Mouse (Mus musculus): ENCODE measurements around the gene Hspb6. TPM values are rescaled to one million over a fixed set of nuclear protein-coding genes. Genes with fewer than 3 reads are reported as not detected.
A peak's percentile ranks its signal among the peaks of the same experiment; 100 is the strongest.

Hspb6 gene
- polyA plus RNA-seq, 1 experiment from 2014 or later: 9.2 TPM

GRCm38 (mm10) chr7:30531291-30531815, 20.6 kb upstream of the Hspb6 start:
- no peak for ATAC-seq (ENCODE audit: insufficient number of reproducible peaks, insufficient read depth, low FRiP score, low TSS enrichment)
- Histone ChIP-seq H3K36me3 (peaks cover 63% of the 10 kb centered on the region), H3K27ac (no peak overlapping the region), H3K9me3 (no peaks in the 10 kb centered on the region), H3K9ac (peak overlapping the region; percentile 27), H3K4me1 (peaks cover 41% of the 10 kb centered on the region), H3K4me2 (replicated peaks) (no peak overlapping the region), H3K27me3 (no peaks in the 10 kb centered on the region; the same call in 1 of the 2 replicates), H3K4me3 (no peak overlapping the region)
- 80% methylated on average over 9 of the region's 9 CpGs for WGBS

GRCm38 (mm10) chr7:30532931-30533330, 19.0 kb upstream of the Hspb6 start:
- peaks cover 48% of the 10 kb centered on the region for H3K36me3 ChIP-seq
- 17% methylated on average over 8 of the region's 8 CpGs for WGBS
- H3K9me3 ChIP-seq: no peaks in the 10 kb centered on the region
- no peaks in the 10 kb centered on the region; the same call in 1 of the 2 replicates for H3K27me3 ChIP-seq
- no peak overlapping the region for H3K27ac ChIP-seq
- H3K4me3 ChIP-seq: no peak overlapping the region
- peaks cover 34% of the 10 kb centered on the region for H3K4me1 ChIP-seq
- H3K4me2 ChIP-seq (replicated peaks): peak overlapping the region; percentile 81
- no peak for ATAC-seq (ENCODE audit: insufficient number of reproducible peaks, insufficient read depth, low FRiP score, low TSS enrichment)
- peak overlapping the region; percentile 28 for H3K9ac ChIP-seq

- H3K27ac ChIP-seq: peak overlapping the region; percentile 80
- ATAC-seq (ENCODE audit: insufficient number of reproducible peaks, insufficient read depth, low FRiP score, low TSS enrichment): peak; percentile 24
These were observed 17.9 kb upstream of the Hspb6 start for GRCm38 (mm10) chr7:30533941-30534632.

GRCm38 (mm10) chr7:30534633-30535577, 17.1 kb upstream of the Hspb6 start, which contains the start of gene Arhgap33:
Gene Arhgap33, minus strand, starts transcription at chr7:30535060.
- Histone ChIP-seq H3K9ac (peak within 1 kb of the TSS; percentile 78), H3K27me3 (no peaks in the 10 kb centered on the region; the same call in 1 of the 2 replicates), H3K9me3 (no peaks in the 10 kb centered on the region), H3K4me1 (peaks cover 34% of the 10 kb centered on the region), H3K4me3 (peak within 1 kb of the TSS; percentile 70), H3K36me3 (peaks cover 43% of the 10 kb centered on the region), H3K27ac (peak within 1 kb of the TSS; percentile 80), H3K4me2 (replicated peaks) (peak within 1 kb of the TSS; percentile 81)
- peak; percentile 79 for ATAC-seq (ENCODE audit: insufficient number of reproducible peaks, insufficient read depth, low FRiP score, low TSS enrichment)
- under 1% methylated on average over 72 of the region's 84 CpGs for WGBS

More at GRCm38 (mm10) chr7:30533941-30534632, 17.9 kb upstream of the Hspb6 start:
- Histone ChIP-seq H3K9me3 (no peaks in the 10 kb centered on the region), H3K27me3 (no peaks in the 10 kb centered on the region; the same call in 1 of the 2 replicates), H3K36me3 (peaks cover 43% of the 10 kb centered on the region), H3K9ac (peak overlapping the region; percentile 78), H3K4me2 (replicated peaks) (peak overlapping the region; percentile 81), H3K4me3 (peak overlapping the region; percentile 70), H3K4me1 (peaks cover 34% of the 10 kb centered on the region)
- 7% methylated on average over 24 of the region's 26 CpGs for WGBS

GRCm38 (mm10) chr7:30540572-30540971, 11.4 kb upstream of the Hspb6 start:
- Histone ChIP-seq H3K9ac (no peak overlapping the region), H3K27ac (no peak overlapping the region), H3K9me3 (no peaks in the 10 kb centered on the region), H3K4me3 (no peak overlapping the region), H3K4me2 (replicated peaks) (no peak overlapping the region), H3K36me3 (peaks cover 45% of the 10 kb centered on the region), H3K4me1 (peaks cover under 1% of the 10 kb centered on the region; the same call in 1 of the 2 replicates), H3K27me3 (no peaks in the 10 kb centered on the region)
- ATAC-seq (ENCODE audit: insufficient number of reproducible peaks, insufficient read depth, low FRiP score, low TSS enrichment): peak; percentile 54; the same call in 1 of the 2 replicates
- 91% methylated on average over 7 of the region's 7 CpGs for WGBS

GRCm38 (mm10) chr7:30544327-30544726, 7.7 kb upstream of the Hspb6 start:
- H3K36me3 ChIP-seq: peaks cover 69% of the 10 kb centered on the region

GRCm38 (mm10) chr7:30549880-30550279, 2.1 kb upstream of the Hspb6 start:
- WGBS: 92% methylated on average over 2 of the region's 2 CpGs
- Histone ChIP-seq H3K9me3 (no peaks in the 10 kb centered on the region), H3K4me2 (replicated peaks) (no peak overlapping the region), H3K9ac (no peak overlapping the region), H3K36me3 (peaks cover 44% of the 10 kb centered on the region), H3K27me3 (no peaks in the 10 kb centered on the region), H3K4me3 (no peak overlapping the region), H3K4me1 (peaks cover 14% of the 10 kb centered on the region), H3K27ac (no peak overlapping the region)
- no peak for ATAC-seq (ENCODE audit: insufficient number of reproducible peaks, insufficient read depth, low FRiP score, low TSS enrichment)

More at GRCm38 (mm10) chr7:30544327-30544726, 7.7 kb upstream of the Hspb6 start:
- no peak overlapping the region for H3K4me3 ChIP-seq
- H3K4me2 ChIP-seq (replicated peaks): no peak overlapping the region
- H3K27me3 ChIP-seq: no peaks in the 10 kb centered on the region
- no peaks in the 10 kb centered on the region for H3K9me3 ChIP-seq
- no peak overlapping the region for H3K27ac ChIP-seq
- ATAC-seq (ENCODE audit: insufficient number of reproducible peaks, insufficient read depth, low FRiP score, low TSS enrichment): no peak
- 92% methylated on average over 2 of the region's 2 CpGs for WGBS
- no peak overlapping the region; the same call in 1 of the 2 replicates for H3K9ac ChIP-seq
- no peaks in the 10 kb centered on the region for H3K4me1 ChIP-seq

- Histone ChIP-seq H3K27me3 (no peaks in the 10 kb centered on the region), H3K4me1 (peaks cover 14% of the 10 kb centered on the region), H3K4me3 (no peak overlapping the region), H3K9ac (no peak overlapping the region), H3K27ac (no peak overlapping the region), H3K36me3 (peaks cover 51% of the 10 kb centered on the region), H3K9me3 (no peaks in the 10 kb centered on the region), H3K4me2 (replicated peaks) (no peak overlapping the region)
- WGBS: 100% methylated on average over 1 of the region's 1 CpGs
- ATAC-seq (ENCODE audit: insufficient number of reproducible peaks, insufficient read depth, low FRiP score, low TSS enrichment): no peak
These were observed 1.4 kb upstream of the Hspb6 start for GRCm38 (mm10) chr7:30550603-30551002.

- peaks cover 14% of the 10 kb centered on the region for H3K4me1 ChIP-seq
- peak overlapping the region; percentile 88 for H3K4me2 ChIP-seq (replicated peaks)
- H3K9me3 ChIP-seq: no peaks in the 10 kb centered on the region
- WGBS: 3% methylated on average over 10 of the region's 10 CpGs
- H3K9ac ChIP-seq: peak overlapping the region; percentile 65
- H3K27ac ChIP-seq: peak overlapping the region; percentile 97
- H3K4me3 ChIP-seq: peak overlapping the region; percentile 66
- ATAC-seq (ENCODE audit: insufficient number of reproducible peaks, insufficient read depth, low FRiP score, low TSS enrichment): peak; percentile 67
- no peaks in the 10 kb centered on the region for H3K27me3 ChIP-seq
- H3K36me3 ChIP-seq: peaks cover 47% of the 10 kb centered on the region
These were observed 405 bp upstream of the Hspb6 start for GRCm38 (mm10) chr7:30551445-30552101.

- Histone ChIP-seq H3K4me3 (peak overlapping the region; percentile 66), H3K27ac (peak overlapping the region; percentile 91), H3K36me3 (peaks cover 40% of the 10 kb centered on the region), H3K9me3 (no peaks in the 10 kb centered on the region), H3K4me2 (replicated peaks) (peak overlapping the region; percentile 88), H3K27me3 (no peaks in the 10 kb centered on the region), H3K4me1 (peaks cover 14% of the 10 kb centered on the region), H3K9ac (peak overlapping the region; percentile 72)
- 7% methylated on average over 23 of the region's 23 CpGs for WGBS
- ATAC-seq (ENCODE audit: insufficient number of reproducible peaks, insufficient read depth, low FRiP score, low TSS enrichment): no peak
These were observed 1.1 kb downstream of the Hspb6 start for GRCm38 (mm10) chr7:30553021-30553589.

Measured in embryonic facial prominence, embryonic 12.5 days (tissue).